Mouse (Mus musculus) lung, embryonic 15.5 days (tissue): ENCODE measurements at regions not wholly inside any gene's neighbourhood (a gene's known extent, or its start where the extent isn't known, plus 50 kb on each side); places are given as distances from the start of the nearest gene placed in this dataset.

Source experiments
- ATAC-seq: fragments of 200-750 bp; cut with Nextera tagmentation; 2 replicates; pipeline ENCODE4 v1.8.0; 2017; ENCODE audit warnings: moderate number of reproducible peaks, borderline replicate concordance; ENCODE audit not compliant: low FRiP score, low TSS enrichment; ENCODE audit errors: extremely low read depth
- H3K27ac ChIP-seq: fragments of 300-500 bp; sonication (generic); 2 replicates; pipeline ENCODE4 v1.5.1; 2015; ENCODE audit warnings: moderate library complexity, mild to moderate bottlenecking, inconsistent platforms
- H3K27me3 ChIP-seq: fragments of 300-500 bp; sonication (generic); 2 replicates; pipeline ENCODE4 v1.6.1; 2015; ENCODE audit warnings: inconsistent platforms
- H3K36me3 ChIP-seq: fragments of 300-500 bp; sonication (generic); 2 replicates; pipeline ENCODE4 v1.6.1; 2015; ENCODE audit warnings: inconsistent platforms
- H3K4me1 ChIP-seq: fragments of 300-500 bp; sonication (generic); 2 replicates; pipeline ENCODE4 v1.6.1; 2015; ENCODE audit warnings: inconsistent platforms
- H3K4me2 ChIP-seq: fragments of 300-500 bp; sonication (generic); 2 replicates; pipeline ENCODE4 v1.6.1; 2015; ENCODE audit warnings: inconsistent platforms, mild to moderate bottlenecking, moderate library complexity
- H3K4me3 ChIP-seq: fragments of 300-500 bp; sonication (generic); 2 replicates; pipeline ENCODE4 v1.5.1; 2015; ENCODE audit warnings: mild to moderate bottlenecking, inconsistent platforms
- H3K9ac ChIP-seq: fragments of 300-500 bp; sonication (generic); 2 replicates; pipeline ENCODE4 v1.6.1; 2015; ENCODE audit warnings: inconsistent platforms
- H3K9me3 ChIP-seq: fragments of 300-500 bp; sonication (generic); 2 replicates; pipeline ENCODE4 v1.6.1; 2016; ENCODE audit warnings: inconsistent platforms
- WGBS: fragments of 180-500 bp; shearing (Covaris S2); methylation state at CpG from one replicate; pipeline ENCODE4 v1.1.7; 2015; 5-methylcytosine and 5-hydroxymethylcytosine counted together
- microRNA-seq: library from miRNA; unstranded; fragments of <30 nt; microRNA quantifications from one replicate; pipeline ENCODE4, GENCODE M21; 2016

DNA sequence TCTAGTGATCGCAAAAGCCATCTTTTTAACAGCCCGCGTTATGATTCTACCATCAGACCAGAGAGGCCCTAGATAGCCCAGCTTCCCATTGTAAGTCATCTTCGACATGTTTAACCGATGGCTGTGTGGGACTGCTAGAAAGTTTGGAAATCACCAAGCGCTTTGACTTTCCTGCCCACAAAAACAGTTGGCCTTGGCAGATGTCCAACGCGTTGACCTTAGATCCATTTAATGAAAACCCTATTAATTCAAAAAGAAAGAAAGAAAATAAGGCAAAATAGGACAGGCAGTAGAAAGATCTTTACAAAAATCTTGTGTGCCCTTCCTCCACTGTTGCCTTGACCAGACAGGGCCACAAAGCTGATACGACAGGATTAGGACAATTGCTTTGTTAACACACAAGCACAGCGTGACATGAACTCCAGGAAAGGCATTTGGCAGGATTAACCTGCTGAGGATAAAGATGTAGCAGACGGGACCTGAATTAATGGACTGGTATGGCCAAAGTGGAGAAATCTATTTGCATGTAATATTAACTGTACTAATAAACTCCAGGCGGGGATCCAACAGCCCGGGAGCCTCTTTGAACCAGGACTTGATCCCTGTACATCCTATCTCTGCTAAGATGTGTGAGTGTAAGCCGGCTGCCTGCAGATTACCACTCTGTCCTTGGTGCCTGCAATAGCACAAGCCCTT is 69.0 kb upstream of the Topaz1 start:
- H3K4me2 ChIP-seq = no peak overlapping the region
- WGBS = 64% methylated on average over 14 of the region's 14 CpGs
- H3K4me3 ChIP-seq = no peak overlapping the region
- ATAC-seq = no peak
- H3K9me3 ChIP-seq = no peaks in the 10 kb centered on the region
- H3K36me3 ChIP-seq = no peaks in the 10 kb centered on the region
- H3K4me1 ChIP-seq = no peaks in the 10 kb centered on the region
- no peaks in the 10 kb centered on the region for H3K27me3 ChIP-seq
- no peak overlapping the region for H3K27ac ChIP-seq
- no peak overlapping the region for H3K9ac ChIP-seq

GRCm38 (mm10) chr9:122687170-122687569 is 60.0 kb upstream of the Topaz1 start:
- ATAC-seq = no peak
- Histone ChIP-seq H3K9ac (no peak overlapping the region), H3K36me3 (no peaks in the 10 kb centered on the region), H3K4me1 (no peaks in the 10 kb centered on the region), H3K9me3 (no peaks in the 10 kb centered on the region), H3K27me3 (no peaks in the 10 kb centered on the region), H3K4me2 (no peak overlapping the region), H3K27ac (no peak overlapping the region), H3K4me3 (no peak overlapping the region)
- 21% methylated on average over 4 of the region's 4 CpGs for WGBS

GRCm38 (mm10) chr9:122691879-122692278 is 55.3 kb upstream of the Topaz1 start:
- H3K9ac ChIP-seq = no peak overlapping the region
- H3K36me3 ChIP-seq = no peaks in the 10 kb centered on the region
- no peak overlapping the region for H3K4me3 ChIP-seq
- H3K27me3 ChIP-seq = no peaks in the 10 kb centered on the region
- ATAC-seq = no peak
- no peak overlapping the region for H3K27ac ChIP-seq
- 65% methylated on average over 6 of the region's 6 CpGs for WGBS
- no peaks in the 10 kb centered on the region for H3K4me1 ChIP-seq
- no peak overlapping the region for H3K4me2 ChIP-seq
- no peaks in the 10 kb centered on the region for H3K9me3 ChIP-seq

DNA sequence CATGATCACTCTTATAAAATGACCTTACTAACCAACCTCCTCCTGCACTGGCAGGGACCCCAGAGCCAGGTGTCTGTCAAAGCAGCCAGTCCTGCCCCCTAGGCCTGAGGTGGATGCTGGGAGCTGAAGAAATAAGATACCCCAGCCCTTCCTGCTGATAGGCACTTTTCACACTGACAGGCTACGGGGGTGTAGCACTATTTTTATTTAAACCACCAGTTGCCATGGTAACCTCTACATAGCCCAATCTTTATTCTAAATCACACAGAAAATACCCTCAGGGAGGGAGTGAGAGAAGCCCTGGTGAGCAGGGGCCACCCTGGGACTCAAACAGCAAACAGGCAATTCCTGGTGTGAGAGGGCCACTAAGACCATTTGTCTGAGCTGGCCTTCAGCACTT is 51.4 kb upstream of the Topaz1 start:
- Histone ChIP-seq H3K27me3 (no peaks in the 10 kb centered on the region), H3K9ac (no peak overlapping the region), H3K4me2 (no peak overlapping the region), H3K27ac (no peak overlapping the region), H3K4me3 (no peak overlapping the region), H3K9me3 (no peaks in the 10 kb centered on the region), H3K4me1 (no peaks in the 10 kb centered on the region), H3K36me3 (no peaks in the 10 kb centered on the region)
- WGBS = 3% methylated on average over 1 of the region's 1 CpGs
- ATAC-seq = no peak

Small RNAs in the stretch of these regions (microRNA-seq; reads per million reads assigned to microRNA genes)
- gene Mir138-1 = 50.0 reads per million, percentile 45 among the genes with 10 or more reads in this experiment
